9 mouse cellular contexts compared by ENCODE assay signal in the genomic region with DNA sequence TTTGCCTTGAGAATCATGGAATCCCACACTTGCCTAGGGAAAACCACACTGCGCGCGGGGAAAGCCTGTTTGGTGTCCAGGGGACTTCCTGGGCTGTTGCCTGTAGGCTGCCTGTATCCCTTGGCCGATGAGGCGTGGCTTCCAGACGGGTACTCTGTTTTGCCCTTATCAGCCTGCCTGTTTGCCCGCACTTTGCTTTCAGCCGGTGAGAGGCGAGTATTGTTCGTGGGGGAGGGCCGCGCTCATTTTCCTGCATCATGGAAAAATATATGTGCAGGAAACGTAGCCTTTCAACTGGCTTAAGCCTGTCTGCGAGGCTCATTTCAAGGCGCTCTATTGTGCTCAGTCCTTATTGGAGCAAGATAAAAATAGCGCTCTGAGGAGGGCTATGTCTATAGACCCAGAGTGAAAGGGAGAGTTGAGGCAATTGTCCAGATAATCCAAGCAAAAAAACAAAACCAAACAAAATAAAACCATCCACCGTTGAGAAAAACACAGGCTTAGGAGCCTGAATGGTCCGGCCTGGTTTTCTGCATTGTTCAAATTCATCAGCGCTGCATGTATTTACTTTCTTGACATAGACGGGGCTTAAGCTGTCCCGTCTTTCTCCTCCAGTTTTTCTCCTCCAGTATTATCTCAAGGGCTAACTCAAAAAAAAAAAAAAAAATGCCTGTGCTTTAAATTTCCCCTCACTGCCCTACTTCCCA.
DNase-seq lines count a peak whose midpoint lies in the region; ATAC-seq and TF ChIP-seq lines count a peak whose summit lies in the region.
"Had no signal": no experiment of that assay in that cellular context is flagged by ENCODE, and none has a peak within 500 bp of the region (broad histone marks: within the 10 kb centered on the region; RNA-seq: fewer than 3 reads in every experiment).

No protein-coding gene starts in this region.

- 0 out of 2 replicates have a peak, but pooled peaks cover 7% of the 10 kb centered on the region for H3K4me1 ChIP-seq in hindbrain, embryonic 15.5 days (replicated peaks)
- no peaks in the 10 kb centered on the region; the same call in 1 of the 2 replicates for H3K4me1 ChIP-seq in lung, adult 2 months (ENCODE audit: control insufficient read depth, insufficient read depth, low read length)
- H3K4me1 ChIP-seq: megakaryocyte, embryonic 14.5 days had no signal

- no peak overlapping the region for H3K4me3 ChIP-seq in hindbrain, embryonic 15.5 days
- H3K4me3 ChIP-seq in lung, adult 2 months (replicated peaks; ENCODE audit: extremely low read depth, low read depth, low read length), result no peak overlapping the region
- H3K4me3 ChIP-seq: megakaryocyte, embryonic 14.5 days had no signal

- TF ChIP-seq CTCF in lung, adult 2 months (IDR thresholded peaks at IDR 0.05; ENCODE audit: insufficient read depth, low read length), result no peak

- peak; percentile 75 for ATAC-seq in hindbrain, embryonic 15.5 days (ENCODE audit: low FRiP score, low read depth)

- TF ChIP-seq POLR2A in lung, adult 2 months (IDR thresholded peaks at IDR 0.05; ENCODE audit: borderline replicate concordance, extremely low read depth, low read depth, low read length), result no peak

- 55% methylated on average over 21 of the region's 21 CpGs for WGBS in hindbrain, embryonic 15.5 days
- 51% methylated on average over 21 of the region's 21 CpGs for WGBS in lung, adult 2 months

- no peaks in the 10 kb centered on the region for H3K27me3 ChIP-seq in hindbrain, embryonic 15.5 days

- H3K4me2 ChIP-seq in hindbrain, embryonic 15.5 days, result peak overlapping the region; percentile 39

- H3K36me3 ChIP-seq in hindbrain, embryonic 15.5 days, result no peaks in the 10 kb centered on the region

- peak; percentile 6 for DNase-seq in retina, postnatal 1 day
- no peak for DNase-seq in retina, embryonic 14.5 days (ENCODE audit: low spot score)
- peak; percentile 25 for DNase-seq in lung, adult 2 months
- peak; percentile 7 for DNase-seq in testis, postnatal 14 days (ENCODE audit: low spot score)
- no peak for DNase-seq in urinary bladder, adult 18-20 months (ENCODE audit: low spot score in 2 of 2)
- no peak for DNase-seq in ovary, postnatal 10 days (ENCODE audit: low spot score)
- DNase-seq in spleen, postnatal 10 days (ENCODE audit: low spot score in 2 of 2), result no peak

- H3K9me3 ChIP-seq in hindbrain, embryonic 15.5 days, result no peaks in the 10 kb centered on the region

- no peak overlapping the region for H3K27ac ChIP-seq in hindbrain, embryonic 15.5 days (replicated peaks)

- H3K9ac ChIP-seq in hindbrain, embryonic 15.5 days, result no peak overlapping the region

Comparison
In these comparisons a context has a peak if more than half of its experiments do, and no peak if none do; other contexts are left out.
1. DNase-seq: peak in retina, postnatal 1 day (single experiment), lung, adult 2 months (single experiment) and testis, postnatal 14 days (single experiment); none in retina, embryonic 14.5 days (single experiment), urinary bladder, adult 18-20 months (0 of 2), ovary, postnatal 10 days (single experiment) and spleen, postnatal 10 days (0 of 2).